ENCODE assay signal across 8 mouse cellular contexts in the genomic region with DNA sequence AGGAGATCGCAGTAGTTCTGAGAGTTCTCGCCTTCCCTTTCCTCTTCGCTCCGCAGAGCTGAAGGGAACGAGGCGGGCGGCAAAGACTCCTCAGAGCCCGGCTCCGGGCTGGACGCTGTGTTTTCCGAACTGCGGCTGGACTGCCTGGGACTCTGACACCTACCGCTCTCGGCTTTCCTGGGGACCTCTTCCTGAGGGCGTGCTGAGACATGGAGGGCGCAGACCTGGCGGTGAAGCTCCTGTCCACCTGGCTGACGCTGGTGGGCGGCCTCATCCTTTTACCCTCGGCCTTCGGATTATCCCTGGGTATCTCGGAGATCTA. TPM values are rescaled to one million over a fixed set of nuclear protein-coding genes. Genes with fewer than 3 reads are reported as not detected.
A peak's percentile ranks its signal among the peaks of the same experiment; 100 is the strongest.
DNase-seq lines count a peak whose midpoint lies in the region; ATAC-seq and TF ChIP-seq lines count a peak whose summit lies in the region.

No protein-coding gene starts in this region.

- no peaks in the 10 kb centered on the region for H3K36me3 ChIP-seq in heart, adult 2 months (ENCODE audit: control insufficient read depth, insufficient read depth, low read length)
- no peaks in the 10 kb centered on the region for H3K36me3 ChIP-seq in limb, embryonic 14.5 days (ENCODE audit: control insufficient read depth, insufficient read depth, low read length)
- H3K36me3 ChIP-seq in stomach, embryonic 15.5 days, result no peaks in the 10 kb centered on the region

- WGBS in heart, adult 2 months, result under 1% methylated on average over 22 of the region's 22 CpGs
- WGBS in limb, embryonic 14.5 days, result 7% methylated on average over 19 of the region's 22 CpGs
- 1% methylated on average over 22 of the region's 22 CpGs for WGBS in stomach, embryonic 15.5 days

- H3K4me3 ChIP-seq in heart, adult 2 months, result peak overlapping the region; percentile 80
- H3K4me3 ChIP-seq in limb, embryonic 14.5 days (replicated peaks; ENCODE audit: low read length), result peak overlapping the region; percentile 58
- peak overlapping the region; percentile 67 for H3K4me3 ChIP-seq in stomach, embryonic 15.5 days (replicated peaks)

- intact Hi-C loops in heart, adult 2 months (cut with DNase I), result loop anchor here (1.0 to 2.0 kb wide), 2 partner anchors 16 to 48 kb away; a partner anchor contains a TSS

- 0 out of 2 replicates have a peak, but pooled peaks cover 4% of the 10 kb centered on the region for H3K9me3 ChIP-seq in limb, embryonic 14.5 days (ENCODE audit: control insufficient read depth, low read length)
- H3K9me3 ChIP-seq in stomach, embryonic 15.5 days, result no peaks in the 10 kb centered on the region

- no peak for TF ChIP-seq EP300 in heart, adult 2 months (IDR thresholded peaks at IDR 0.05; ENCODE audit: insufficient read depth, low read depth, low read length)

- H3K4me2 ChIP-seq in limb, embryonic 14.5 days (replicated peaks; ENCODE audit: low read depth, low read length, severe bottlenecking), result peak overlapping the region; percentile 93
- peak overlapping the region; percentile 95 for H3K4me2 ChIP-seq in stomach, embryonic 15.5 days

- H3K4me1 ChIP-seq in heart, adult 2 months (ENCODE audit: control insufficient read depth, insufficient read depth, low read length), result peaks cover 3% of the 10 kb centered on the region; the same call in 1 of the 2 replicates
- peaks cover 7% of the 10 kb centered on the region for H3K4me1 ChIP-seq in limb, embryonic 14.5 days (ENCODE audit: control insufficient read depth, insufficient read depth, low read length)
- 0 out of 2 replicates have a peak, but pooled peaks cover 10% of the 10 kb centered on the region for H3K4me1 ChIP-seq in stomach, embryonic 15.5 days

- H3K27ac ChIP-seq in heart, adult 2 months, result peak overlapping the region; percentile 80
- H3K27ac ChIP-seq in limb, embryonic 14.5 days (replicated peaks; ENCODE audit: low read depth, low read length), result no peak overlapping the region
- no peak overlapping the region for H3K27ac ChIP-seq in stomach, embryonic 15.5 days

- peak overlapping the region; percentile 85 for H3K9ac ChIP-seq in heart, adult 2 months (ENCODE audit: low read depth, low read length)
- H3K9ac ChIP-seq in limb, embryonic 14.5 days (ENCODE audit: low read depth, low read length, severe bottlenecking), result peak overlapping the region; percentile 60
- H3K9ac ChIP-seq in stomach, embryonic 15.5 days, result peak overlapping the region; percentile 42

- TF ChIP-seq CTCF in heart, adult 2 months (IDR thresholded peaks at IDR 0.05), result no peak

- no peak for TF ChIP-seq POLR2A in heart, adult 2 months (IDR thresholded peaks at IDR 0.05; ENCODE audit: insufficient read depth, low read depth, low read length)
- TF ChIP-seq POLR2A in limb, embryonic 14.5 days (IDR thresholded peaks at IDR 0.05; ENCODE audit: borderline replicate concordance, extremely low read depth, insufficient read depth, insufficient read length), result no peak

- no peaks in the 10 kb centered on the region for H3K27me3 ChIP-seq in heart, adult 2 months (ENCODE audit: control insufficient read depth, insufficient read depth, low read length)
- H3K27me3 ChIP-seq in limb, embryonic 14.5 days (ENCODE audit: control insufficient read depth, insufficient read depth, low read length), result peaks cover 13% of the 10 kb centered on the region; the same call in 1 of the 2 replicates
- peaks cover 10% of the 10 kb centered on the region; the same call in 1 of the 2 replicates for H3K27me3 ChIP-seq in stomach, embryonic 15.5 days (replicated peaks)

- no peak for DNase-seq in heart, adult 2 months
- DNase-seq in heart, adult 18-20 months, result no peak
- DNase-seq in right cerebral cortex, postnatal 14 days, result peak; percentile 22
- DNase-seq in right cerebral cortex, postnatal 4 days, result no peak
- no peak for DNase-seq in limb, embryonic 14.5 days (ENCODE audit: low spot score)
- DNase-seq in adipocyte (ENCODE audit: low spot score), result no peak
- DNase-seq in thymus, postnatal 36 days, result no peak

- peak; percentile 45; the same call in 1 of the 2 replicates for ATAC-seq in limb, embryonic 14.5 days (ENCODE audit: low FRiP score, low read depth)
- ATAC-seq in stomach, embryonic 15.5 days (ENCODE audit: insufficient read depth, low FRiP score, low read depth), result 0 out of 2 replicates have a peak, but pooled peaks have one; percentile 8

- H3K79me2 ChIP-seq in heart, adult 2 months (replicated peaks; ENCODE audit: control insufficient read depth, insufficient read depth, low read length), result peaks cover 2% of the 10 kb centered on the region; the same call in 1 of the 2 replicates

RNA-seq across cellular contexts. Expression of a gene that starts 1.0 kb away (rescaled TPM):
- 10 to 100 TPM; 22.1 to 24.2 TPM for total RNA-seq in heart, adult 2 months (2021)
- polyA plus RNA-seq in heart, adult 2 months (2012; rRNA removed), result 7.1 and 11.8 TPM in 2 replicates
- total RNA-seq in heart, adult 18-20 months (2021), result 10 to 100 TPM; 19.8 to 26.1 TPM
- polyA plus RNA-seq in limb, embryonic 14.5 days (2012; rRNA removed), result 1.9 and 2.7 TPM in 2 replicates
- polyA plus RNA-seq in limb, embryonic 14.5 days (2014; fragmentation: Nextera tagmentation; extraction: Ambion mirVana), result 1.1 and 2.0 TPM in 2 replicates
- polyA plus RNA-seq in stomach, embryonic 15.5 days (2015; fragmentation: Nextera tagmentation; extraction: Ambion mirVana), result 3.7 and 5.1 TPM in 2 replicates

RNA-seq across cellular contexts. Expression of a gene that starts 25.8 kb away (rescaled TPM):
- 1 to 10 TPM; 8.3 to 9.0 TPM for total RNA-seq in heart, adult 2 months (2021)
- 6.9 and 12.5 TPM in 2 replicates for polyA plus RNA-seq in heart, adult 2 months (2012; rRNA removed)
- 10 to 100 TPM in 1 of 2 experiments, 1 to 10 TPM in 1; 8.8 to 11.0 TPM for total RNA-seq in heart, adult 18-20 months (2021)
- 21.7 and 26.3 TPM in 2 replicates for polyA plus RNA-seq in limb, embryonic 14.5 days (2012; rRNA removed)
- 25.1 and 28.0 TPM in 2 replicates for polyA plus RNA-seq in limb, embryonic 14.5 days (2014; fragmentation: Nextera tagmentation; extraction: Ambion mirVana)
- 27.9 TPM in 2 replicates for polyA plus RNA-seq in stomach, embryonic 15.5 days (2015; fragmentation: Nextera tagmentation; extraction: Ambion mirVana)

RNA-seq across cellular contexts. Expression of a gene that starts 48.1 kb away (rescaled TPM):
- total RNA-seq in heart, adult 2 months (2021), result 10 to 100 TPM; 77.2 to 78.2 TPM
- 33.9 and 34.6 TPM in 2 replicates for polyA plus RNA-seq in heart, adult 2 months (2012; rRNA removed)
- 10 to 100 TPM; 85.1 to 86.7 TPM for total RNA-seq in heart, adult 18-20 months (2021)
- 39.1 and 69.2 TPM in 2 replicates for polyA plus RNA-seq in limb, embryonic 14.5 days (2012; rRNA removed)
- 153 and 164 TPM in 2 replicates for polyA plus RNA-seq in limb, embryonic 14.5 days (2014; fragmentation: Nextera tagmentation; extraction: Ambion mirVana)
- 169 and 170 TPM in 2 replicates for polyA plus RNA-seq in stomach, embryonic 15.5 days (2015; fragmentation: Nextera tagmentation; extraction: Ambion mirVana)

RNA-seq across cellular contexts. Expression of a gene that starts 48.2 kb away (rescaled TPM):
- 1 to 10 TPM; 2.1 to 2.9 TPM for total RNA-seq in heart, adult 2 months (2021)
- polyA plus RNA-seq in heart, adult 2 months (2012; rRNA removed), result 3.0 and 3.8 TPM in 2 replicates
- total RNA-seq in heart, adult 18-20 months (2021), result 1 to 10 TPM; 2.4 to 4.9 TPM
- 22.7 and 26.9 TPM in 2 replicates for polyA plus RNA-seq in limb, embryonic 14.5 days (2012; rRNA removed)
- 17.5 and 18.8 TPM in 2 replicates for polyA plus RNA-seq in limb, embryonic 14.5 days (2014; fragmentation: Nextera tagmentation; extraction: Ambion mirVana)
- polyA plus RNA-seq in stomach, embryonic 15.5 days (2015; fragmentation: Nextera tagmentation; extraction: Ambion mirVana), result 13.3 and 14.9 TPM in 2 replicates
